Mouse (Mus musculus) stomach, embryonic 14.5 days (tissue): ENCODE results near the gene Abca5. TPM values are rescaled to one million over a fixed set of nuclear protein-coding genes. Genes with fewer than 3 reads are reported as not detected.

Experiments
- ATAC-seq: fragments of 200-750 bp; cut with Nextera tagmentation; 2 replicates; pipeline ENCODE4 v1.8.0; 2017; ENCODE audit warnings: low read depth, moderate TSS enrichment; ENCODE audit not compliant: insufficient number of reproducible peaks, insufficient read depth, low FRiP score
- H3K27ac ChIP-seq: fragments of 300-500 bp; sonication (generic); 2 replicates; pipeline ENCODE4 v1.5.1; 2014; ENCODE audit warnings: mild to moderate bottlenecking, low read length, moderate library complexity, mixed read lengths
- H3K27me3 ChIP-seq: fragments of 300-500 bp; sonication (generic); 2 replicates; pipeline ENCODE4 v1.6.1; 2014; ENCODE audit warnings: low read length, control low read depth, mixed read lengths; ENCODE audit not compliant: control insufficient read depth, insufficient read depth
- H3K36me3 ChIP-seq: fragments of 300-500 bp; sonication (generic); 2 replicates; pipeline ENCODE4 v1.6.1; 2014; ENCODE audit warnings: mild to moderate bottlenecking, control low read depth, low read length, moderate library complexity, mixed read lengths; ENCODE audit not compliant: control insufficient read depth, insufficient read depth
- H3K4me1 ChIP-seq: fragments of 300-500 bp; sonication (generic); 2 replicates; pipeline ENCODE4 v1.6.1; 2014; ENCODE audit warnings: low read length, control low read depth, mixed read lengths; ENCODE audit not compliant: control insufficient read depth, insufficient read depth
- H3K4me2 ChIP-seq: fragments of 300-500 bp; sonication (generic); replicated peaks from 2 replicates; pipeline ENCODE4 v1.6.1; 2014; ENCODE audit warnings: low read depth, low read length, control low read depth
- H3K4me3 ChIP-seq: fragments of 300-500 bp; sonication (generic); 2 replicates; pipeline ENCODE4 v1.5.1; 2014; ENCODE audit warnings: low read depth, low read length, control low read depth
- H3K9ac ChIP-seq: fragments of 300-500 bp; sonication (generic); replicated peaks from 2 replicates; pipeline ENCODE4 v1.6.1; 2014; ENCODE audit warnings: low read depth, mild to moderate bottlenecking, control low read depth, low read length, moderate library complexity, mixed read lengths
- H3K9me3 ChIP-seq: fragments of 300-500 bp; sonication (generic); 2 replicates; pipeline ENCODE4 v1.6.1; 2016; ENCODE audit warnings: low read depth, low read length, control low read depth; ENCODE audit not compliant: control insufficient read depth
- WGBS: fragments of 180-500 bp; shearing (Covaris S2); extraction: QIAGEN DNeasy Blood & Tissue Kit; methylation state at CpG from one replicate; pipeline ENCODE4 v1.1.7; 2014; 5-methylcytosine and 5-hydroxymethylcytosine counted together
- polyA plus RNA-seq: library from polyadenylated mRNA; unstranded; fragments of >200 nt; fragmentation: Nextera tagmentation; extraction: Ambion mirVana; gene quantifications from 2 replicates; pipeline ENCODE4 v1.2.1, GENCODE M21; 2014

The Abca5 gene
- polyA plus RNA-seq, 1 experiment from 2014 or later: 8.7 TPM

GRCm38 (mm10) chr11:110330093-110330492, 7.4 kb downstream of the Abca5 start:
- WGBS: 46% methylated on average over 6 of the region's 6 CpGs

DNA sequence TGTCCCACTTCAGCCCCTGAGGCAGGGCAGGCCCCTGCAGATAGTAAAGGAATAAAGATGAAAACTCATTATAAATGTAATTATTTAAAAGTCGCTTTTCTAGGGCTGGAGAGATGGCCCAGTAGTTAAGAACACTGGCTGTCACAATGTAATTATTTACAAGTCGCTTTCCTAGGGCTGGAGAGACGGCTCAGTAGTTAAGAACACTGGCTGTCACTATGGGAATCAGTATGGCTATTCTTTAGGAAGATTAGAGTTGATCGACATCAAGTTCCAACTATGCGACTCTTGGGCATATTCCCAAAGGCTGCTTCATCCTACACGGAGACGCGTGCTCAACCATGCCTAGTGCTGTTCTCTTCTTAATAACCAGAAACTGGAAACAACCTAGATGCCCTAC, 15.2 kb downstream of the Abca5 start:
- 89% methylated on average over 8 of the region's 8 CpGs for WGBS
- no peak overlapping the region for H3K4me3 ChIP-seq
- no peak overlapping the region for H3K9ac ChIP-seq
- H3K27ac ChIP-seq: no peak overlapping the region
- H3K9me3 ChIP-seq: no peaks in the 10 kb centered on the region
- H3K36me3 ChIP-seq: no peaks in the 10 kb centered on the region
- ATAC-seq: no peak
- H3K27me3 ChIP-seq: no peaks in the 10 kb centered on the region
- H3K4me1 ChIP-seq: no peaks in the 10 kb centered on the region
- no peak overlapping the region for H3K4me2 ChIP-seq

More at GRCm38 (mm10) chr11:110330093-110330492, 7.4 kb downstream of the Abca5 start:
- no peak overlapping the region for H3K4me2 ChIP-seq
- H3K36me3 ChIP-seq: no peaks in the 10 kb centered on the region
- H3K4me1 ChIP-seq: peaks cover 8% of the 10 kb centered on the region
- no peak overlapping the region for H3K9ac ChIP-seq
- no peak overlapping the region for H3K27ac ChIP-seq
- no peaks in the 10 kb centered on the region for H3K27me3 ChIP-seq
- no peak for ATAC-seq
- H3K9me3 ChIP-seq: no peaks in the 10 kb centered on the region
- H3K4me3 ChIP-seq: no peak overlapping the region

GRCm38 (mm10) chr11:110306475-110307168, 30.9 kb downstream of the Abca5 start:
- H3K4me2 ChIP-seq: no peak overlapping the region
- H3K9me3 ChIP-seq: no peaks in the 10 kb centered on the region
- no peaks in the 10 kb centered on the region for H3K27me3 ChIP-seq
- H3K36me3 ChIP-seq: no peaks in the 10 kb centered on the region
- no peak overlapping the region for H3K4me3 ChIP-seq
- ATAC-seq: no peak
- 67% methylated on average over 12 of the region's 12 CpGs for WGBS
- H3K4me1 ChIP-seq: no peaks in the 10 kb centered on the region
- no peak overlapping the region for H3K9ac ChIP-seq
- H3K27ac ChIP-seq: no peak overlapping the region

GRCm38 (mm10) chr11:110303411-110303810, 34.1 kb downstream of the Abca5 start:
- WGBS: 70% methylated on average over 3 of the region's 3 CpGs

DNA sequence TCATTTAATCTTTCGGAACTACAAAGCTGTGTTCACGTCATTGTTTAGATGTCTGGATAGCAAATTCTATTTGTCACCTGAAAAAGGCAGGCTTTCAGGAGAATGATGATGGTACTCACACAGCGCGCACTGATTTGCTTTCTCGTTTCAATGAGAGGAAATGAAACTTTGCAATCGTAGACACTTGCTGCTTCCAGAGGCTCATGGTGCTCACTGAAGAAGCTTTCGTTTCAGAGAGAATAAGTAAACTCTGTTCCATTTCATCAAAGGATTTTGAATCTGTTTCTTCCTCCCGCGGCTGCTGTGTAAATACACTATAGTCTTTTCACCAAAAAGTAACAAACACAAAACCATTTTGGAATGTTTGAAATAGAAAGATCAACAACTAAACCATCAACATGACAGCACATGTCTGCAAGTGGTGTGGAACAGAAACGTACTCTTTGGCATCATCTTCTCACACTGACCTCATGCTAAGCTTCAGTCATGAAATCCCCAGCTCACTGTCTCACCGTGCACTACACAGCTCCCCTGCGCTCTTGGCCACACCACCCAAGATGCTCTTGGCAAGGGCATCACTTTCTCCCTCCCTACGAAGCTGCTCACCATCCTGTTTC, 39.5 kb downstream of the Abca5 start:
- Histone ChIP-seq H3K27ac (no peak overlapping the region), H3K9ac (no peak overlapping the region), H3K4me3 (no peak overlapping the region), H3K27me3 (no peaks in the 10 kb centered on the region), H3K4me2 (no peak overlapping the region), H3K9me3 (no peaks in the 10 kb centered on the region), H3K36me3 (no peaks in the 10 kb centered on the region), H3K4me1 (no peaks in the 10 kb centered on the region)
- WGBS: 73% methylated on average over 13 of the region's 13 CpGs
- no peak for ATAC-seq

More at GRCm38 (mm10) chr11:110303411-110303810, 34.1 kb downstream of the Abca5 start:
- no peak for ATAC-seq
- Histone ChIP-seq H3K4me1 (no peaks in the 10 kb centered on the region), H3K27me3 (no peaks in the 10 kb centered on the region), H3K4me3 (no peak overlapping the region), H3K9me3 (no peaks in the 10 kb centered on the region), H3K4me2 (no peak overlapping the region), H3K9ac (no peak overlapping the region), H3K27ac (no peak overlapping the region), H3K36me3 (no peaks in the 10 kb centered on the region)

- H3K27ac ChIP-seq: no peak overlapping the region
- ATAC-seq: no peak
- no peak overlapping the region for H3K4me2 ChIP-seq
- WGBS: 80% methylated on average over 2 of the region's 2 CpGs
- H3K4me3 ChIP-seq: no peak overlapping the region
- H3K9me3 ChIP-seq: no peaks in the 10 kb centered on the region
- H3K9ac ChIP-seq: no peak overlapping the region
- no peaks in the 10 kb centered on the region for H3K27me3 ChIP-seq
- H3K36me3 ChIP-seq: no peaks in the 10 kb centered on the region
- H3K4me1 ChIP-seq: no peaks in the 10 kb centered on the region
These were observed 46.9 kb downstream of the Abca5 start for GRCm38 (mm10) chr11:110290586-110290985.

DNA sequence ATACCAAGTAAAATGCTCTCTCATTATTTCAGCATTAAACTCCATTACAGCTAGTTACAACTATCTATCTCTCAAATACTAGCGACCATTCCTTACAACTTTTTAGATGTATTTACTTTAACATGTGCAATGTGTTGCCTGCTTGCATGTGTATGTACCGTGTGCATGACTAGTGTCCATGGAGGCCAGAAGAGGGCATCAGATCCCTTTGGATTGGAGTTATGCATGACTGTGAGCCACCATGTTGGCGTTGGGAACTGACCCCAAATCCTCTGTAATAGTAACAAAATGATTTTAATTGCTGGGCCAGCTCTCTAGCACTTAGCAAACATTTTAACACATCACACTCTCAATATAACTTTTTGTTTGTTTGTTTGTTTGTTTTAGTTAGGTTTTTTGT, 49.1 kb downstream of the Abca5 start:
- no peak for ATAC-seq
- Histone ChIP-seq H3K27me3 (no peaks in the 10 kb centered on the region), H3K9me3 (no peaks in the 10 kb centered on the region), H3K9ac (no peak overlapping the region), H3K4me1 (no peaks in the 10 kb centered on the region), H3K36me3 (no peaks in the 10 kb centered on the region), H3K4me2 (no peak overlapping the region), H3K4me3 (no peak overlapping the region), H3K27ac (no peak overlapping the region)
- WGBS: 78% methylated on average over 3 of the region's 3 CpGs

GRCm38 (mm10) chr11:110287694-110288093, 49.8 kb downstream of the Abca5 start:
- Histone ChIP-seq H3K9ac (no peak overlapping the region), H3K4me3 (no peak overlapping the region), H3K27me3 (no peaks in the 10 kb centered on the region), H3K9me3 (no peaks in the 10 kb centered on the region), H3K4me1 (no peaks in the 10 kb centered on the region), H3K36me3 (no peaks in the 10 kb centered on the region), H3K27ac (no peak overlapping the region), H3K4me2 (no peak overlapping the region)
- 52% methylated on average over 9 of the region's 9 CpGs for WGBS
- ATAC-seq: no peak
